In the genomic region with DNA sequence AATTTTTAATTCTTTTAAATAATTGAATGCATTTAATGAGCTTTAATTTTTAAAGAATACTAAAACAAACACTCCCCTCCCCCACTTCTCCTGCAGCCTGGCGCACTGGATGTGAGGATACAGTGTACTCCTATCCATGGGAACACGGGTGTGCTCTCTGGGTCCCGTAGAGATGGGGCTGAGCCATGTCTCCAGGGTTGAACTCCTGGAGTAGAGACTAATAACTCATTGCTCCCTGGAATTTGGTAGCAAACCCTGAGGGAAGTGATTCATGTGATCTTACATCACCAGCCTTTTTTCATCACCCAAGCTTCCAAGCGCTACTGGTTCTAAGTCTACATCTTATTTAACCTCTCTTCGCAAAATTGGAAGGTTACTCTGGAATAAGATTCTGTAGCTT, we compare ENCODE assay signal across 18 mouse cellular contexts.
"Had no signal": no experiment of that assay in that cellular context is flagged by ENCODE, and none has a peak within 500 bp of the region (broad histone marks: within the 10 kb centered on the region; RNA-seq: fewer than 3 reads in every experiment).

No protein-coding gene starts in this region.

- H3K4me3 ChIP-seq: gastrocnemius, adult 2 months; hindbrain, embryonic 13.5 days; kidney, embryonic 15.5 days; limb, embryonic 13.5 days; limb, embryonic 15.5 days; liver, embryonic 12.5 days had no signal

- H3K4me1 ChIP-seq: liver, embryonic 12.5 days had no signal

- DNase-seq: gastrocnemius, adult 2 months; gastrocnemius, postnatal 10 days; gastrocnemius, postnatal 36 days; kidney, adult 11 months; kidney, adult 2 months; kidney, adult 9 months; kidney, postnatal 14 days; kidney, postnatal 36 days had no signal

- H3K27me3 ChIP-seq: hindbrain, embryonic 13.5 days; kidney, embryonic 15.5 days; limb, embryonic 15.5 days; liver, embryonic 12.5 days had no signal

- H3K36me3 ChIP-seq: heart, embryonic 10.5 days; heart, embryonic 12.5 days; hindbrain, embryonic 13.5 days; hindbrain, embryonic 15.5 days; kidney, embryonic 15.5 days; limb, embryonic 13.5 days; limb, embryonic 15.5 days; liver, embryonic 12.5 days had no signal

- H3K9ac ChIP-seq: heart, embryonic 12.5 days; kidney, embryonic 15.5 days; limb, embryonic 13.5 days; limb, embryonic 15.5 days; liver, embryonic 12.5 days; liver, embryonic 14.5 days had no signal

- H3K27ac ChIP-seq: gastrocnemius, adult 2 months; heart, embryonic 10.5 days; kidney, embryonic 15.5 days; kidney, postnatal 0 days; limb, embryonic 13.5 days; limb, embryonic 15.5 days; liver, embryonic 12.5 days; liver, embryonic 14.5 days had no signal
